In genomic region chr3:98338584-98339041, GRCm38 (mm10) we compare ENCODE assay signal across 7 mouse cellular contexts. TPM values are rescaled to one million over a fixed set of nuclear protein-coding genes. Genes with fewer than 3 reads are reported as not detected.
DNase-seq lines count a peak whose midpoint lies in the region; ATAC-seq and TF ChIP-seq lines count a peak whose summit lies in the region.

No protein-coding gene starts in this region.

- peak overlapping the region; percentile 43 for H3K4me3 ChIP-seq in bone marrow, adult 2 months (replicated peaks; ENCODE audit: control insufficient read depth, low read depth, low read length)
- H3K4me3 ChIP-seq in forebrain, embryonic 14.5 days (ENCODE audit: low read depth, low read length): peak overlapping the region; percentile 59
- H3K4me3 ChIP-seq in hindbrain, embryonic 13.5 days: peak overlapping the region; percentile 60
- peak overlapping the region; percentile 67 for H3K4me3 ChIP-seq in small intestine, adult 2 months (ENCODE audit: low read depth, low read length)

- no peak overlapping the region for H3K27ac ChIP-seq in bone marrow, adult 2 months (ENCODE audit: control insufficient read depth, insufficient read depth, low read depth, low read length, poor library complexity)
- peak overlapping the region; percentile 44; the same call in 1 of the 2 replicates for H3K27ac ChIP-seq in forebrain, embryonic 14.5 days (ENCODE audit: low read depth, low read length)
- H3K27ac ChIP-seq in hindbrain, embryonic 13.5 days: 0 out of 2 replicates have a peak overlapping the region, but pooled peaks have one; percentile 8
- H3K27ac ChIP-seq in small intestine, adult 2 months (ENCODE audit: insufficient read depth, low read depth, low read length): no peak overlapping the region

- H3K9ac ChIP-seq in forebrain, embryonic 14.5 days (ENCODE audit: low read length): peak overlapping the region; percentile 74
- peak overlapping the region; percentile 75 for H3K9ac ChIP-seq in hindbrain, embryonic 13.5 days

- intact Hi-C loops in left cerebral cortex, postnatal 4 days (cut with DNase I): no loop called here

- no peak for TF ChIP-seq CTCF in bone marrow, adult 2 months (IDR thresholded peaks at IDR 0.05; ENCODE audit: control insufficient read depth, insufficient read depth, low read length)
- no peak for TF ChIP-seq CTCF in small intestine, adult 2 months (IDR thresholded peaks at IDR 0.05; ENCODE audit: extremely low read depth, insufficient read length, insufficient replicate concordance, low read depth, low read length)

- no peaks in the 10 kb centered on the region for H3K9me3 ChIP-seq in forebrain, embryonic 14.5 days (replicated peaks; ENCODE audit: control insufficient read depth, low read length)
- no peaks in the 10 kb centered on the region for H3K9me3 ChIP-seq in hindbrain, embryonic 13.5 days

- peak; percentile 88 for DNase-seq in MEL-GATA-1-ER (ENCODE audit: extremely low read depth, low read depth)
- peak; percentile 56 for DNase-seq in forebrain, embryonic 14.5 days (ENCODE audit: low spot score)
- peak; percentile 46 for DNase-seq in left cerebral cortex, postnatal 4 days

- H3K4me1 ChIP-seq in bone marrow, adult 2 months (ENCODE audit: control insufficient read depth, insufficient read depth, low read length): peaks cover 6% of the 10 kb centered on the region; the same call in 1 of the 2 replicates
- peaks cover 15% of the 10 kb centered on the region; the same call in 1 of the 2 replicates for H3K4me1 ChIP-seq in forebrain, embryonic 14.5 days (ENCODE audit: control insufficient read depth, insufficient read depth, low read length)
- H3K4me1 ChIP-seq in hindbrain, embryonic 13.5 days (replicated peaks): peaks cover 41% of the 10 kb centered on the region
- H3K4me1 ChIP-seq in small intestine, adult 2 months (ENCODE audit: control insufficient read depth, insufficient read depth, insufficient read length, low read length): peaks cover 8% of the 10 kb centered on the region

- no peak for TF ChIP-seq POLR2A in bone marrow, adult 2 months (IDR thresholded peaks at IDR 0.05; ENCODE audit: borderline replicate concordance, control insufficient read depth, low read depth, low read length)
- TF ChIP-seq POLR2A in small intestine, adult 2 months (IDR thresholded peaks at IDR 0.05; ENCODE audit: low read depth, low read length): no peak

- H3K4me2 ChIP-seq in forebrain, embryonic 14.5 days (ENCODE audit: low read length): peak overlapping the region; percentile 95
- peak overlapping the region; percentile 99 for H3K4me2 ChIP-seq in hindbrain, embryonic 13.5 days

- H3K36me3 ChIP-seq in forebrain, embryonic 14.5 days (ENCODE audit: control insufficient read depth, insufficient read depth, low read length): peaks cover 4% of the 10 kb centered on the region; the same call in 1 of the 2 replicates
- H3K36me3 ChIP-seq in hindbrain, embryonic 13.5 days: no peaks in the 10 kb centered on the region
- no peaks in the 10 kb centered on the region for H3K36me3 ChIP-seq in small intestine, adult 2 months (ENCODE audit: control insufficient read depth, insufficient read depth, low read length)

- 2% methylated on average over 15 of the region's 15 CpGs for WGBS in bone marrow, adult 2 months
- 2% methylated on average over 15 of the region's 15 CpGs for WGBS in forebrain, embryonic 14.5 days
- WGBS in hindbrain, embryonic 13.5 days: 3% methylated on average over 15 of the region's 15 CpGs
- 8% methylated on average over 15 of the region's 15 CpGs for WGBS in small intestine, adult 2 months

- H3K27me3 ChIP-seq in forebrain, embryonic 14.5 days (replicated peaks; ENCODE audit: control insufficient read depth, insufficient read depth, low read length): no peaks in the 10 kb centered on the region
- H3K27me3 ChIP-seq in hindbrain, embryonic 13.5 days: peaks cover 4% of the 10 kb centered on the region; the same call in 1 of the 2 replicates
- 0 out of 2 replicates have a peak, but pooled peaks cover 2% of the 10 kb centered on the region for H3K27me3 ChIP-seq in small intestine, adult 2 months (ENCODE audit: control insufficient read depth, insufficient read depth, low read length)

- ATAC-seq in forebrain, embryonic 14.5 days: peak; percentile 28
- ATAC-seq in hindbrain, embryonic 13.5 days (ENCODE audit: low FRiP score): peak; percentile 46
- peak; percentile 55 for ATAC-seq in megakaryocyte-erythroid progenitor cell, adult 5-6 weeks (replicated peaks; ENCODE audit: low FRiP score, low TSS enrichment, poor library complexity, severe bottlenecking)

RNA-seq across cellular contexts. Expression of gene Phgdh, which starts 1.2 kb away (rescaled TPM):
- polyA plus RNA-seq in bone marrow, adult 2 months (2011; ENCODE audit: insufficient read depth, insufficient read length, low replicate concordance, missing spikeins): 15.6 and 30.7 TPM in 2 replicates
- 215 and 245 TPM in 2 replicates for polyA plus RNA-seq in forebrain, embryonic 14.5 days (2014; fragmentation: Nextera tagmentation; extraction: Ambion mirVana)
- polyA plus RNA-seq in hindbrain, embryonic 13.5 days (2015; fragmentation: Nextera tagmentation; extraction: Ambion mirVana): 156 and 187 TPM in 2 replicates
- total RNA-seq in left cerebral cortex, postnatal 4 days (2021): 10 to 100 TPM; 53.5 to 55.0 TPM
- 83.5 and 118 TPM in 2 replicates for total RNA-seq in megakaryocyte-erythroid progenitor cell, adult 5-6 weeks (2014; fragmentation: Nextera tagmentation)
- total RNA-seq in megakaryocyte-erythroid progenitor cell, adult 5-6 weeks (2017): 222 and 272 TPM in 2 replicates
- polyA plus RNA-seq in small intestine, adult 2 months (2012; rRNA removed): 18.4 and 35.8 TPM in 2 replicates

RNA-seq across cellular contexts. Expression of gene Zfp697, which starts 43.6 kb away (rescaled TPM):
- not detected in 2 replicates for polyA plus RNA-seq in bone marrow, adult 2 months (2011; ENCODE audit: insufficient read depth, insufficient read length, low replicate concordance, missing spikeins)
- 16.0 and 17.3 TPM in 2 replicates for polyA plus RNA-seq in forebrain, embryonic 14.5 days (2014; fragmentation: Nextera tagmentation; extraction: Ambion mirVana)
- polyA plus RNA-seq in hindbrain, embryonic 13.5 days (2015; fragmentation: Nextera tagmentation; extraction: Ambion mirVana): 15.9 and 16.6 TPM in 2 replicates
- 10 to 100 TPM; 41.0 to 42.9 TPM for total RNA-seq in left cerebral cortex, postnatal 4 days (2021)
- total RNA-seq in megakaryocyte-erythroid progenitor cell, adult 5-6 weeks (2014; fragmentation: Nextera tagmentation): not detected in 2 replicates
- total RNA-seq in megakaryocyte-erythroid progenitor cell, adult 5-6 weeks (2017): 0.19 TPM in 1 of 2 replicates, not detected in the other
- polyA plus RNA-seq in small intestine, adult 2 months (2012; rRNA removed): 0.71 and 0.89 TPM in 2 replicates

RNA-seq across cellular contexts. Expression of gene Hmgcs2, which starts 58.4 kb away (rescaled TPM):
- 1.1 and 4.4 TPM in 2 replicates for polyA plus RNA-seq in bone marrow, adult 2 months (2011; ENCODE audit: insufficient read depth, insufficient read length, low replicate concordance, missing spikeins)
- polyA plus RNA-seq in forebrain, embryonic 14.5 days (2014; fragmentation: Nextera tagmentation; extraction: Ambion mirVana): 10.2 and 14.7 TPM in 2 replicates
- polyA plus RNA-seq in hindbrain, embryonic 13.5 days (2015; fragmentation: Nextera tagmentation; extraction: Ambion mirVana): 15.6 and 16.6 TPM in 2 replicates
- 10 to 100 TPM; 14.7 to 18.4 TPM for total RNA-seq in left cerebral cortex, postnatal 4 days (2021)
- total RNA-seq in megakaryocyte-erythroid progenitor cell, adult 5-6 weeks (2014; fragmentation: Nextera tagmentation): 0.79 and 1.5 TPM in 2 replicates
- 0.09 and 1.3 TPM in 2 replicates for total RNA-seq in megakaryocyte-erythroid progenitor cell, adult 5-6 weeks (2017)
- 4.2 and 5.1 TPM in 2 replicates for polyA plus RNA-seq in small intestine, adult 2 months (2012; rRNA removed)

Comparison
In these comparisons a context has a peak if more than half of its experiments do, and no peak if none do; other contexts are left out.
1. H3K27ac ChIP-seq: peak in forebrain, embryonic 14.5 days (single experiment) and hindbrain, embryonic 13.5 days (single experiment); none in bone marrow, adult 2 months (single experiment) and small intestine, adult 2 months (single experiment).
2. Peak in every context shown above with its lines, with median percentiles within 50 percentile points of each other: DNase-seq, H3K4me3 ChIP-seq and ATAC-seq.